Mouse (Mus musculus): Measurements from ENCODE around the gene Mllt10.

DNA sequence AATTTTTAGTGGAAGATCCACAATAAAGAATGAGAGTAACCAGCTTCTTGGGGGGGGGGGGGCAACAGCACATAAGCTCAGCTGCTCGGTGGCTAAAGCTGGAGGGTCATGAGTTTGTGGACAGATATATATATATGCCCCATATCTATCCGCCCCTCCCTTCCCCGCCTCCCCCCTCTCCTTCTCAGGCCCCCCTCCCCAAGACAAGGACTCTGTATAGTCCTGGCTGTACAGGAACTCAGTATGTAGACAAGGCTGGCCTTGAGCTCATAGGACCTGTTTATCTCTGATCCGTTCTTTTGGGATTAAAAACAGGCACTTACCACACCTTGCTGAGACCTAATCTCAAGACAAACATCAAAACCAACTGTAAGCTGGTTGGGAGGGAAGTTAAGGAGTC lies 154.9 kb downstream of the Mllt10 start:
- TF ChIP-seq CHD2 (IDR thresholded peaks at IDR 0.05; ENCODE audit: low read length) (no peak), BHLHE40 (IDR thresholded peaks at IDR 0.05; ENCODE audit: borderline replicate concordance, low read depth, low read length) (no peak), CTCF (IDR thresholded peaks at IDR 0.05 in 2 of 3, conservative IDR thresholded peaks at IDR 0.05 in 1 of 3; ENCODE audit: control insufficient read depth in 1 of 3, insufficient read depth in 1 of 3, low read depth in 2 of 3, low read length in 3 of 3, poor library complexity in 1 of 3, severe bottlenecking in 1 of 3) (no peak), EP300 (IDR thresholded peaks at IDR 0.05; ENCODE audit: low read depth in 1 of 2, low read length in 2 of 2) (no peak), MAFK (IDR thresholded peaks at IDR 0.05; ENCODE audit: borderline replicate concordance, low read depth, low read length) (no peak), POLR2AphosphoS2 (IDR thresholded peaks at IDR 0.05; ENCODE audit: low read length) (no peak), TAL1 (IDR thresholded peaks at IDR 0.05; ENCODE audit: low read length) (no peak)

Data from MEL (cell line).